Mouse (Mus musculus): ENCODE measurements around the gene Stk11. TPM values are rescaled to one million over a fixed set of nuclear protein-coding genes. Genes with fewer than 3 reads are reported as not detected.

The Stk11 gene
- polyA plus RNA-seq, 1 experiment from 2014 or later, result 15.4 TPM

DNA sequence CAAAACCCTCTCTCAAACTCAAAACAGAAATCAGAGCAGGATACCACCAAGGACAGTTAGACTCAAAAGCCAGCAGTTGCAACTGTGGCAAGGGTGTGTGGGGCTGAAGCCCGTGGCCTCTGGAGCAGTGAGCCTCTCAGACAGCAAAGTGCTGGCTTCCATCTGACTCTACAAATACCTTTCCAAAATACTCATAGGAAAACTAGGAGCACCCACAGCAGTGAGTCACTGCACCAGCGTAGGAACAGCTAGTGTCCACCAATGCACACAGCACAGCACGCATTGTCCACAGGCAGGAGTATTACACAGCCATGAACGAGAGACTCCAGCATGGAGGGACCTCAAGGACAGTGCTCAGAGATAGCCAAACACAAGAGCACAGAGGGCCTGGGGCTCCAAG lies 39.2 kb upstream of the Stk11 start:
- Histone ChIP-seq H3K9ac (ENCODE audit: low read depth, low read length) (no peak overlapping the region), H3K4me3 (ENCODE audit: low read depth, low read length) (no peak overlapping the region), H3K36me3 (ENCODE audit: control insufficient read depth, insufficient read depth, low read length) (peaks cover 11% of the 10 kb centered on the region; the same call in 1 of the 2 replicates), H3K9me3 (replicated peaks; ENCODE audit: control insufficient read depth, low read length, poor library complexity, severe bottlenecking) (no peaks in the 10 kb centered on the region), H3K4me1 (ENCODE audit: control insufficient read depth, insufficient read depth, low read length) (peaks cover 3% of the 10 kb centered on the region; the same call in 1 of the 2 replicates), H3K4me2 (ENCODE audit: low read length) (no peak overlapping the region), H3K27me3 (ENCODE audit: control insufficient read depth, insufficient read depth, low read depth, low read length) (no peaks in the 10 kb centered on the region), H3K27ac (ENCODE audit: low read length) (no peak overlapping the region)
- 96% methylated on average over 4 of the region's 4 CpGs for WGBS
- no peak for ATAC-seq

DNA sequence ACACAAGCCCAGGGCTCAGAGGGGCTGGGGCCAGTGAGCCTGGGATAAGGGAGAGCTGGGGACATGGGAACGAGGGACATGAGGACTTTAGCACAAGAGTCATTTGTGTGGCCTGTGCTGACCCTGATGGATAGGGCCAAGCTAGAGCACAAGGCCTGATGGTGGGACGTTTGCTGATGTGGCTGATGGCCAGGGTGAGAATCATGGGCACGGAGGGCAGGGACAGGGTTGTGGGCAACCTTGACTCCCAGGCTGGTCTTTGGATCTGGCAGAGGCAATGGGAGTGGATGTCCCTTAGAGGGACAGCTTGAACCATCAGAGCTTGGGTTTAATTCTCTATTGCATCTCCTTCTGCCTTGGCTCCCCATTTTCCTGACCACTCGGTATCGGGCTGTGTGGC lies 38.3 kb upstream of the Stk11 start:
- 92% methylated on average over 5 of the region's 5 CpGs for WGBS
- ATAC-seq, result no peak
- Histone ChIP-seq H3K4me3 (ENCODE audit: low read depth, low read length) (no peak overlapping the region), H3K9ac (ENCODE audit: low read depth, low read length) (no peak overlapping the region), H3K9me3 (replicated peaks; ENCODE audit: control insufficient read depth, low read length, poor library complexity, severe bottlenecking) (no peaks in the 10 kb centered on the region), H3K4me2 (ENCODE audit: low read length) (no peak overlapping the region), H3K4me1 (ENCODE audit: control insufficient read depth, insufficient read depth, low read length) (no peaks in the 10 kb centered on the region), H3K27ac (ENCODE audit: low read length) (no peak overlapping the region), H3K27me3 (ENCODE audit: control insufficient read depth, insufficient read depth, low read depth, low read length) (no peaks in the 10 kb centered on the region), H3K36me3 (ENCODE audit: control insufficient read depth, insufficient read depth, low read length) (peaks cover 15% of the 10 kb centered on the region; the same call in 1 of the 2 replicates)

DNA sequence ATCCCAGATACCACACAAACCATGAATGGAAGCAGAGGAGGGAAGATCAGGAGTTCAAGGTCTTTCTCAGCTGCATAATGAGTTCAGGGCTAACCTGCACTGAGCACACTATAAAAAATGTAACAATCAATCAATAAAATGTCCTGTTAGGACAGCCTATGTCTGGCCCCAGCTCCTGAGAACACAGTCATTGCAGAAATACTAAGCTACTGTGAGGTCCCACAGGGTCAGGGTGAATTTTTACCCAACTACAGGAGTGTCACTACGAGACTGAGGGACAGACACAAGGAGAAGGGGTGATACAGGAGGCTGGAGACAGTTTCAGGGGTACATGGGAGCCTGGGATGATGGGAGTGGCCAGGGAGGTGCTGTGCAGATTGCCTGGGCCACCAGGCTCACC lies 37.2 kb upstream of the Stk11 start:
- no peak overlapping the region for H3K4me3 ChIP-seq (ENCODE audit: low read depth, low read length)
- WGBS, result 100% methylated on average over 1 of the region's 1 CpGs
- no peak overlapping the region for H3K4me2 ChIP-seq (ENCODE audit: low read length)
- H3K9ac ChIP-seq (ENCODE audit: low read depth, low read length), result no peak overlapping the region
- H3K4me1 ChIP-seq (ENCODE audit: control insufficient read depth, insufficient read depth, low read length), result no peaks in the 10 kb centered on the region
- H3K9me3 ChIP-seq (replicated peaks; ENCODE audit: control insufficient read depth, low read length, poor library complexity, severe bottlenecking), result no peaks in the 10 kb centered on the region
- peaks cover 18% of the 10 kb centered on the region; the same call in 1 of the 2 replicates for H3K36me3 ChIP-seq (ENCODE audit: control insufficient read depth, insufficient read depth, low read length)
- ATAC-seq, result no peak
- no peak overlapping the region for H3K27ac ChIP-seq (ENCODE audit: low read length)
- H3K27me3 ChIP-seq (ENCODE audit: control insufficient read depth, insufficient read depth, low read depth, low read length), result no peaks in the 10 kb centered on the region

DNA sequence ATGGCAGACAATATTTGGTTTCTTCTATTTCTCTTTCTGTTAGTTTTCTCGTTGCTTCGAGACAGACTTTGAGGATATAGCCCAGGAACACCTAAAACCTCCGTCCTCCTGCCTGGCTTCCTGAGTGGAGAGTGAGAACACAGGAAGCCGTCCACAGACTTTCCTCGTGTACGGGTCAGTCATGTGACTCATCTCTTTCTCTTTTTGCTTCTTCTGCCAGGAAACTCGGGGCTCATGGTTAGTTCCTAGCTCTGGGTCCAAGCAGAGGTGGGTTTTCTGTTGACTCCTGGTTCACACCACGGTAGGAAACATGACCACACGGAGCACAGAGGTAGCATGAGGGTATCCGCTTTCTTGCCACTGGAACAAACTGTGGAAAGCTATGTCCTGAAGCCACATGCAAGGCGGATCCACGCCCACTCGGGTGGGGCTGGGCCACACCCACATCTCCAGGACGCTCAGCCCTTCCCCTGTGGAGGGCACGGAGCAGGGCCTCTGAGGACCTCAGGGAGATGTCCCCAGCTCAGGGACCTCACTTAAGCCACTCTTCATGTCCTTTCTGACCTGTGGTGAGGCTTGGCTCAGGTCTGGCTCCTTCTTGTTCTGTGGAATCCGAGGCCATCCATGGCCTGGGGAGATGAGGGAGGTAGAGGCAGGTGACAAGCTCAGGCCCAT lies 35.1 kb upstream of the Stk11 start:
- H3K9me3 ChIP-seq (replicated peaks; ENCODE audit: control insufficient read depth, low read length, poor library complexity, severe bottlenecking), result no peaks in the 10 kb centered on the region
- H3K4me3 ChIP-seq (ENCODE audit: low read depth, low read length), result no peak overlapping the region
- H3K36me3 ChIP-seq (ENCODE audit: control insufficient read depth, insufficient read depth, low read length), result peaks cover 21% of the 10 kb centered on the region; the same call in 1 of the 2 replicates
- no peaks in the 10 kb centered on the region for H3K4me1 ChIP-seq (ENCODE audit: control insufficient read depth, insufficient read depth, low read length)
- no peak overlapping the region for H3K27ac ChIP-seq (ENCODE audit: low read length)
- ATAC-seq, result no peak
- WGBS, result 88% methylated on average over 16 of the region's 16 CpGs
- no peaks in the 10 kb centered on the region for H3K27me3 ChIP-seq (ENCODE audit: control insufficient read depth, insufficient read depth, low read depth, low read length)
- H3K4me2 ChIP-seq (ENCODE audit: low read length), result no peak overlapping the region
- no peak overlapping the region for H3K9ac ChIP-seq (ENCODE audit: low read depth, low read length)

DNA sequence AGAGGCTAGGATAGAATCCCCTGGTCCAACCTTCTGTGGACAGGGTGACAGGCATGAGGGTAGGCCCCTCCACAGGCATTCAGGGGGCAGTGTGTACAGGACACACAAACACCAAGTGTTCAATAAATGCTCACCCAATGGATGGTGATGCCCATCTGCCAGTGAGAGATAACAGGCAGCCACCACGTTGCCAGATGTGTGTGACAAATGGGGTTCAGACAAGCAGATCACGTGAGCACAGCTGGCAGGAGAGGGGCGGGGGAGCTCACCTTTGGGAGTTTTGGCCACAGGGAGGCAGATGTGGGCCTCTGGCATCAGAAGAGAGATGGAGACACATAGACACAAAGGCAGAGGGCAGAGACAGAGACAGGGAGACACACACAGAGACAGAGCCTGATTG lies 34.5 kb upstream of the Stk11 start:
- WGBS, result 80% methylated on average over 3 of the region's 3 CpGs
- no peak overlapping the region for H3K4me2 ChIP-seq (ENCODE audit: low read length)
- no peak overlapping the region for H3K9ac ChIP-seq (ENCODE audit: low read depth, low read length)
- no peaks in the 10 kb centered on the region for H3K4me1 ChIP-seq (ENCODE audit: control insufficient read depth, insufficient read depth, low read length)
- no peaks in the 10 kb centered on the region for H3K9me3 ChIP-seq (replicated peaks; ENCODE audit: control insufficient read depth, low read length, poor library complexity, severe bottlenecking)
- H3K4me3 ChIP-seq (ENCODE audit: low read depth, low read length), result no peak overlapping the region
- peaks cover 21% of the 10 kb centered on the region; the same call in 1 of the 2 replicates for H3K36me3 ChIP-seq (ENCODE audit: control insufficient read depth, insufficient read depth, low read length)
- ATAC-seq, result no peak
- no peak overlapping the region for H3K27ac ChIP-seq (ENCODE audit: low read length)
- H3K27me3 ChIP-seq (ENCODE audit: control insufficient read depth, insufficient read depth, low read depth, low read length), result no peaks in the 10 kb centered on the region

DNA sequence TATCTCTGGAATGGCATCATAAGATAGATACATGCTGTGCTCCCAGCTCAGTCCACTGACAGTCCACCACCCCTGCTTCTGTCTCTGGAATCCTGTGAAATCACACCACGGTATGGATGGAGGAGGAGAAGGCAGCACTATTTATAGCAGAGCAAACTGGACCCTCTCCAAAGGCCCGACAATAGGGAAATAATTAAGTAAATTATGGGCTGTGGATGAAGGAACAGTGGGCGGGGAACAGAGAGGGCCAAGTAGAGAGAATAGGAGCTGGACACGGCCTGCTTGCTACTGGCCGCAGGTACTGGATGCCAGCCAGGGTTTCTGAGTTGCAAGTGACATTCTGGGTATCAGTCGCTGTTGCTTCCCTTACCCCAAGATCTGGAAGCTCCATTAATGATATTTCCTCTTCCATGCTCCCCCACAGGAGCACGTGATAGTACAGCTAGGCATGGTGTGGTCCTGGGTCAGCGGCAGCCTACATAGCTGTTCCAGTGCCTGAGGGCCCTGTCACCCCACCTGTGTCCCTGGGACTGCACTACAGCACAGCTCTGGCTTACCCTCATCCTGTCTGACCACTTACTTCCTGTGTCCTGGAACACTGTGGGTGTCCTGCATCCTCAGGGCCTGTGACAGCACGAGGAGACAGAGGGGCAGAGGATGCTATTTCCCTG lies 30.7 kb upstream of the Stk11 start:
- WGBS, result 83% methylated on average over 9 of the region's 9 CpGs
- Histone ChIP-seq H3K4me1 (ENCODE audit: control insufficient read depth, insufficient read depth, low read length) (no peaks in the 10 kb centered on the region), H3K27me3 (ENCODE audit: control insufficient read depth, insufficient read depth, low read depth, low read length) (no peaks in the 10 kb centered on the region), H3K9me3 (replicated peaks; ENCODE audit: control insufficient read depth, low read length, poor library complexity, severe bottlenecking) (no peaks in the 10 kb centered on the region), H3K27ac (ENCODE audit: low read length) (no peak overlapping the region), H3K9ac (ENCODE audit: low read depth, low read length) (no peak overlapping the region), H3K4me2 (ENCODE audit: low read length) (no peak overlapping the region), H3K4me3 (ENCODE audit: low read depth, low read length) (no peak overlapping the region), H3K36me3 (ENCODE audit: control insufficient read depth, insufficient read depth, low read length) (peaks cover 21% of the 10 kb centered on the region; the same call in 1 of the 2 replicates)
- ATAC-seq, result no peak

DNA sequence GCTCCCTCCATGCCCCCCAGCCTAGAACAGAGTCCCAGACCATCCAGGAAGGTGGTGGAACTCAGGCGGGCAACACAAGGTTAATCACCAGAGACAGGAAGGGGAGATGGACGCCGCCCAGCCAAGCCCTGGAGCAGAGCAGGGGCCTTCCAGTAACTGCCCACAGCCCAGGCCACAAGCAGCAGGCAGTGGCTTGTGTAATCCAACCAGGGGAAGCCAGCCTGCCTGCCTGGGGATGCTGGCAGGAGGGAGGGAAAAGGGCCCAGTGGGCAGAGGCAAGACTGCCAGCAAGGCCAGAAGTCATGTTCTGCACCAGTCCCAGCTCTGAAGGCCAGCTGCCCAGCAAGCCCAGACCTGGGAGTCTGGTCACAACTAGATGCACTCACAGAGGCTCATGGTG lies 28.8 kb upstream of the Stk11 start:
- Histone ChIP-seq H3K27me3 (ENCODE audit: control insufficient read depth, insufficient read depth, low read depth, low read length) (no peaks in the 10 kb centered on the region), H3K4me1 (ENCODE audit: control insufficient read depth, insufficient read depth, low read length) (no peaks in the 10 kb centered on the region), H3K9me3 (replicated peaks; ENCODE audit: control insufficient read depth, low read length, poor library complexity, severe bottlenecking) (no peaks in the 10 kb centered on the region), H3K36me3 (ENCODE audit: control insufficient read depth, insufficient read depth, low read length) (peaks cover 9% of the 10 kb centered on the region; the same call in 1 of the 2 replicates), H3K4me3 (ENCODE audit: low read depth, low read length) (no peak overlapping the region), H3K4me2 (ENCODE audit: low read length) (no peak overlapping the region), H3K9ac (ENCODE audit: low read depth, low read length) (no peak overlapping the region), H3K27ac (ENCODE audit: low read length) (no peak overlapping the region)
- WGBS, result 90% methylated on average over 3 of the region's 3 CpGs
- no peak for ATAC-seq

DNA sequence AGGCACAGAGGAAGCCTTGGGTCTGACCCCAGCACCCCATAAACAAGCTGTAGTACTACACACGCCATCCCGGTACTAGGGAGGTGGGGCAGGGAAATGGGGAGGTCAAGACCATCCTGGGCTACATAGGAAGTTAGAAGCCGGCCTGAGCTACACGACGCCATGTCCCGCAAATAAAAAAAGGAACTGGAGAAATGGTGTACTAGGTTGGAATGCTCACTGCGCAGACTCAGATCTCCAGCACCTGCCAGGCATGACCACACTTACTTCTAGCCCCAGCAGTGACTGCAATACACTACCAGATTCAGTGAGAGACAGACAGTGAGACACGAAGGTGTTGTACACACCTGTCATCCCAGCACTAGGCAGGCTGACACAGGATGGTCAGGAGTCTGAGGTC lies 28.1 kb upstream of the Stk11 start:
- no peak overlapping the region for H3K9ac ChIP-seq (ENCODE audit: low read depth, low read length)
- no peaks in the 10 kb centered on the region for H3K27me3 ChIP-seq (ENCODE audit: control insufficient read depth, insufficient read depth, low read depth, low read length)
- H3K9me3 ChIP-seq (replicated peaks; ENCODE audit: control insufficient read depth, low read length, poor library complexity, severe bottlenecking), result no peaks in the 10 kb centered on the region
- no peak overlapping the region for H3K27ac ChIP-seq (ENCODE audit: low read length)
- no peak for ATAC-seq
- no peak overlapping the region for H3K4me3 ChIP-seq (ENCODE audit: low read depth, low read length)
- H3K4me2 ChIP-seq (ENCODE audit: low read length), result no peak overlapping the region
- 92% methylated on average over 8 of the region's 8 CpGs for WGBS
- no peaks in the 10 kb centered on the region for H3K4me1 ChIP-seq (ENCODE audit: control insufficient read depth, insufficient read depth, low read length)
- peaks cover 5% of the 10 kb centered on the region; the same call in 1 of the 2 replicates for H3K36me3 ChIP-seq (ENCODE audit: control insufficient read depth, insufficient read depth, low read length)

DNA sequence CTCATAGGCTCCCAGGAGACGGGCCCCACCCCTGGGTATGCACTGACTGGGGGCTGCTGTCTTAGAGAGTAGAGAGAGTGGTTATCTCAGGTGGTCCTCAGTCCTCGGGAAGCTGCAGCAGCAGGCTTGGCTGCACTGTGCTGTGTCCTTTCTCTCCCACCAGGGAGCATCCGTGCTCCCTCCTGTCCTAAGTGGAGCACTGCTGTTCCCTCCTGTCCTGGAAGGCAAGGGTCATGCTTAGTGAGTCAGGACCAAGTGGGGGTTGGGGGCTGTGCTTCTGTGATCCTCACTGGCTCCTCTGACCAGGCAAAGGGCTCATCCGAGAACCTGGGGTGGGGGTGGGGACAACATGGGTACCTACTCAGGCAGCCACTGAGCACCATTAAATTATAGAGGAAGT lies 26.5 kb upstream of the Stk11 start:
- Histone ChIP-seq H3K27ac (ENCODE audit: low read length) (no peak overlapping the region), H3K27me3 (ENCODE audit: control insufficient read depth, insufficient read depth, low read depth, low read length) (no peaks in the 10 kb centered on the region), H3K4me2 (ENCODE audit: low read length) (no peak overlapping the region), H3K4me3 (ENCODE audit: low read depth, low read length) (no peak overlapping the region), H3K9ac (ENCODE audit: low read depth, low read length) (no peak overlapping the region), H3K4me1 (ENCODE audit: control insufficient read depth, insufficient read depth, low read length) (no peaks in the 10 kb centered on the region), H3K9me3 (replicated peaks; ENCODE audit: control insufficient read depth, low read length, poor library complexity, severe bottlenecking) (no peaks in the 10 kb centered on the region), H3K36me3 (ENCODE audit: control insufficient read depth, insufficient read depth, low read length) (no peaks in the 10 kb centered on the region)
- no peak for ATAC-seq
- WGBS, result 54% methylated on average over 4 of the region's 4 CpGs
